Mouse (Mus musculus) heart, embryonic 14.5 days (tissue): ENCODE results near the gene Cnnm3. TPM values are rescaled to one million over a fixed set of nuclear protein-coding genes. Genes with fewer than 3 reads are reported as not detected.

ENCODE experiments used
- ATAC-seq: fragments of 200-750 bp; cut with Nextera tagmentation; 2 replicates; pipeline ENCODE4 v1.8.0; 2017; ENCODE audit warnings: low read depth, moderate TSS enrichment; ENCODE audit not compliant: insufficient number of reproducible peaks, insufficient read depth, low FRiP score
- H3K27ac ChIP-seq, 2 experiments: fragments of 200-500 bp in 1 of 2; fragments of 300-500 bp in 1 of 2; sonication (generic) in 1 of 2; replicated peaks in 1 of 2; 2 replicates each; pipeline ENCODE4 v1.5.1; 2012 to 2014; ENCODE audit warnings: low read depth in 2 of 2, low read length in 2 of 2, control low read depth in 1 of 2, mild to moderate bottlenecking in 1 of 2, mixed read lengths in 1 of 2; ENCODE audit not compliant: control insufficient read depth in 1 of 2, insufficient read depth in 1 of 2
- H3K27me3 ChIP-seq: fragments of 300-500 bp; sonication (generic); 2 replicates; pipeline ENCODE4 v1.6.1; 2014; ENCODE audit warnings: mild to moderate bottlenecking, low read length, control low read depth; ENCODE audit not compliant: control insufficient read depth, insufficient read depth
- H3K36me3 ChIP-seq: fragments of 300-500 bp; sonication (generic); 2 replicates; pipeline ENCODE4 v1.6.1; 2014; ENCODE audit warnings: mild to moderate bottlenecking, control low read depth, low read length, mixed read lengths; ENCODE audit not compliant: control insufficient read depth, insufficient read depth
- H3K4me1 ChIP-seq, 2 experiments: fragments of 200-500 bp in 1 of 2; fragments of 300-500 bp in 1 of 2; sonication (generic) in 1 of 2; 2 replicates each; pipeline ENCODE4 v1.6.1; 2012 to 2014; ENCODE audit warnings: low read length in 2 of 2, control low read depth in 1 of 2, mixed read lengths in 1 of 2; ENCODE audit not compliant: control insufficient read depth in 2 of 2, insufficient read depth in 2 of 2
- H3K4me2 ChIP-seq: fragments of 300-500 bp; sonication (generic); 2 replicates; pipeline ENCODE4 v1.6.1; 2014; ENCODE audit warnings: mild to moderate bottlenecking, low read length
- H3K4me3 ChIP-seq, 2 experiments: fragments of 200-500 bp in 1 of 2; fragments of 300-500 bp in 1 of 2; sonication (generic) in 1 of 2; 2 replicates each; pipeline ENCODE4 v1.5.1; 2012 to 2014; ENCODE audit warnings: low read length in 2 of 2, mild to moderate bottlenecking in 2 of 2, control low read depth in 1 of 2, low read depth in 1 of 2, moderate library complexity in 1 of 2; ENCODE audit not compliant: control insufficient read depth in 1 of 2, insufficient read depth in 1 of 2
- H3K9ac ChIP-seq: fragments of 300-500 bp; sonication (generic); 2 replicates; pipeline ENCODE4 v1.6.1; 2014; ENCODE audit warnings: mild to moderate bottlenecking, low read length
- H3K9me3 ChIP-seq: fragments of 300-500 bp; sonication (generic); 2 replicates; pipeline ENCODE4 v1.6.1; 2016; ENCODE audit warnings: low read length, control low read depth; ENCODE audit not compliant: control insufficient read depth
- WGBS: fragments of 180-500 bp; shearing (Covaris S2); extraction: QIAGEN DNeasy Blood & Tissue Kit; methylation state at CpG from one replicate; pipeline ENCODE4 v1.1.7; 2014; 5-methylcytosine and 5-hydroxymethylcytosine counted together
- polyA plus RNA-seq: library from polyadenylated mRNA; unstranded; fragments of >200 nt; fragmentation: Nextera tagmentation; extraction: Ambion mirVana; gene quantifications from 2 replicates; pipeline ENCODE4 v1.2.1, GENCODE M21; 2014

Gene Cnnm3
- polyA plus RNA-seq, 1 experiment from 2014 or later, result 3.7 TPM

GRCm38 (mm10) chr1:36519626-36520025, 8.0 kb downstream of the Cnnm3 start:
- peaks cover 26 to 52% of the 10 kb centered on the region in 2 experiments for H3K4me1 ChIP-seq

GRCm38 (mm10) chr1:36522210-36522609, 10.5 kb downstream of the Cnnm3 start:
- H3K27ac ChIP-seq, result 0 out of 4 replicates have a peak overlapping the region, but pooled peaks of 1 of the 2 experiments have one; percentile 16

More at GRCm38 (mm10) chr1:36519626-36520025, 8.0 kb downstream of the Cnnm3 start:
- no peak overlapping the region for H3K4me3 ChIP-seq
- H3K9ac ChIP-seq, result no peak overlapping the region
- no peak overlapping the region for H3K27ac ChIP-seq
- no peak for ATAC-seq
- H3K27me3 ChIP-seq, result no peaks in the 10 kb centered on the region
- H3K36me3 ChIP-seq, result peaks cover 86% of the 10 kb centered on the region
- H3K4me2 ChIP-seq, result no peak overlapping the region
- WGBS, result 80% methylated on average over 11 of the region's 11 CpGs
- H3K9me3 ChIP-seq, result no peaks in the 10 kb centered on the region

GRCm38 (mm10) chr1:36523332-36524013, 11.8 kb downstream of the Cnnm3 start:
- H3K4me2 ChIP-seq, result peak overlapping the region; percentile 24; the same call in 1 of the 2 replicates
- ATAC-seq, result peak; percentile 66
- no peaks in the 10 kb centered on the region for H3K27me3 ChIP-seq
- H3K4me1 ChIP-seq, result peaks cover 19 to 46% of the 10 kb centered on the region in 2 experiments
- H3K27ac ChIP-seq, result peak overlapping the region; percentile 85 to 86
- H3K9me3 ChIP-seq, result no peaks in the 10 kb centered on the region
- 34% methylated on average over 9 of the region's 9 CpGs for WGBS
- H3K9ac ChIP-seq, result peak overlapping the region; percentile 55
- no peak overlapping the region for H3K4me3 ChIP-seq
- H3K36me3 ChIP-seq, result peaks cover 89% of the 10 kb centered on the region

More at GRCm38 (mm10) chr1:36522210-36522609, 10.5 kb downstream of the Cnnm3 start:
- no peaks in the 10 kb centered on the region for H3K9me3 ChIP-seq
- ATAC-seq, result no peak
- 89% methylated on average over 7 of the region's 7 CpGs for WGBS
- no peaks in the 10 kb centered on the region for H3K27me3 ChIP-seq
- peaks cover 95% of the 10 kb centered on the region for H3K36me3 ChIP-seq
- no peak overlapping the region for H3K4me2 ChIP-seq
- no peak overlapping the region for H3K4me3 ChIP-seq
- H3K4me1 ChIP-seq, result peaks cover 22 to 45% of the 10 kb centered on the region in 2 experiments
- H3K9ac ChIP-seq, result no peak overlapping the region; the same call in 1 of the 2 replicates

GRCm38 (mm10) chr1:36524058-36524457, 12.4 kb downstream of the Cnnm3 start:
- 0 out of 2 replicates have a peak overlapping the region, but pooled peaks have one; percentile 22 for H3K9ac ChIP-seq
- H3K4me3 ChIP-seq, result no peak overlapping the region
- peak overlapping the region; percentile 79 to 86 for H3K27ac ChIP-seq
- ATAC-seq, result no peak
- peaks cover 19 to 45% of the 10 kb centered on the region in 2 experiments for H3K4me1 ChIP-seq
- H3K9me3 ChIP-seq, result no peaks in the 10 kb centered on the region
- H3K4me2 ChIP-seq, result no peak overlapping the region
- 70% methylated on average over 5 of the region's 5 CpGs for WGBS
- H3K36me3 ChIP-seq, result peaks cover 83% of the 10 kb centered on the region
- H3K27me3 ChIP-seq, result no peaks in the 10 kb centered on the region

GRCm38 (mm10) chr1:36525774-36526173, 14.1 kb downstream of the Cnnm3 start:
- Histone ChIP-seq H3K9ac (no peak overlapping the region), H3K27ac (no peak overlapping the region), H3K4me3 (no peak overlapping the region), H3K4me1 (peaks cover 30 to 55% of the 10 kb centered on the region in 2 experiments), H3K4me2 (no peak overlapping the region), H3K36me3 (peaks cover 66% of the 10 kb centered on the region), H3K9me3 (no peaks in the 10 kb centered on the region), H3K27me3 (no peaks in the 10 kb centered on the region)
- no peak for ATAC-seq
- WGBS, result 93% methylated on average over 12 of the region's 12 CpGs

GRCm38 (mm10) chr1:36526903-36527302, 15.2 kb downstream of the Cnnm3 start:
- ATAC-seq, result no peak
- Histone ChIP-seq H3K4me2 (no peak overlapping the region), H3K36me3 (peaks cover 60% of the 10 kb centered on the region), H3K9ac (no peak overlapping the region), H3K27ac (no peak overlapping the region), H3K4me3 (no peak overlapping the region), H3K4me1 (peaks cover 41 to 66% of the 10 kb centered on the region in 2 experiments), H3K9me3 (no peaks in the 10 kb centered on the region), H3K27me3 (no peaks in the 10 kb centered on the region)
- WGBS, result 82% methylated on average over 10 of the region's 10 CpGs

GRCm38 (mm10) chr1:36528351-36528750, 16.7 kb downstream of the Cnnm3 start:
- H3K9me3 ChIP-seq, result no peaks in the 10 kb centered on the region
- WGBS, result 9% methylated on average over 1 of the region's 1 CpGs
- peaks cover 34 to 58% of the 10 kb centered on the region in 2 experiments for H3K4me1 ChIP-seq
- H3K36me3 ChIP-seq, result peaks cover 46% of the 10 kb centered on the region
- H3K27me3 ChIP-seq, result no peaks in the 10 kb centered on the region
- H3K9ac ChIP-seq, result no peak overlapping the region
- no peak overlapping the region; a peak in 1 of 4 replicates for H3K27ac ChIP-seq
- no peak overlapping the region for H3K4me2 ChIP-seq
- no peak for ATAC-seq
- no peak overlapping the region for H3K4me3 ChIP-seq
